Mouse (Mus musculus) hindbrain, embryonic 12.5 days (tissue): Measurements from ENCODE around the gene Gm49776. TPM values are rescaled to one million over a fixed set of nuclear protein-coding genes. Genes with fewer than 3 reads are reported as not detected.

ENCODE experiments used
- ATAC-seq: fragments of 200-750 bp; cut with Nextera tagmentation; 2 replicates; pipeline ENCODE4 v1.8.0; 2017; ENCODE audit warnings: moderate TSS enrichment; ENCODE audit not compliant: low FRiP score
- H3K27ac ChIP-seq: fragments of 300-500 bp; sonication (generic); 2 replicates; pipeline ENCODE4 v1.5.1; 2016; ENCODE audit warnings: mild to moderate bottlenecking
- H3K27me3 ChIP-seq: fragments of 300-500 bp; sonication (generic); 2 replicates; pipeline ENCODE4 v1.6.1; 2016; ENCODE audit warnings: mild to moderate bottlenecking
- H3K36me3 ChIP-seq: fragments of 300-500 bp; sonication (generic); 2 replicates; pipeline ENCODE4 v1.6.1; 2016; ENCODE audit warnings: mild to moderate bottlenecking
- H3K4me1 ChIP-seq: fragments of 300-500 bp; sonication (generic); 2 replicates; pipeline ENCODE4 v1.6.1; 2016
- H3K4me2 ChIP-seq: fragments of 300-500 bp; sonication (generic); replicated peaks from 2 replicates; pipeline ENCODE4 v1.6.1; 2016; ENCODE audit warnings: mild to moderate bottlenecking
- H3K4me3 ChIP-seq: fragments of 300-500 bp; sonication (generic); 2 replicates; pipeline ENCODE4 v1.5.1; 2016; ENCODE audit warnings: mild to moderate bottlenecking
- H3K9ac ChIP-seq: fragments of 300-500 bp; sonication (generic); 2 replicates; pipeline ENCODE4 v1.6.1; 2016; ENCODE audit warnings: mild to moderate bottlenecking, moderate library complexity
- H3K9me3 ChIP-seq: fragments of 300-500 bp; sonication (generic); replicated peaks from 2 replicates; pipeline ENCODE4 v1.6.1; 2016; ENCODE audit warnings: mild to moderate bottlenecking
- WGBS: fragments of 180-500 bp; shearing (Covaris S2); methylation state at CpG from one replicate; pipeline ENCODE4 v1.1.7; 2016; 5-methylcytosine and 5-hydroxymethylcytosine counted together
- polyA plus RNA-seq: library from polyadenylated mRNA; unstranded; fragments of >200 nt; fragmentation: Nextera tagmentation; extraction: Ambion mirVana; gene quantifications from 2 replicates; pipeline ENCODE4 v1.2.1, GENCODE M21; 2016

Gene Gm49776
- polyA plus RNA-seq, 1 experiment from 2014 or later, result 1.7 TPM

GRCm38 (mm10) chr16:18249364-18249967 lies 8.7 kb downstream of the Gm49776 start:
- Histone ChIP-seq H3K9me3 (no peaks in the 10 kb centered on the region), H3K27ac (peak overlapping the region; percentile 92), H3K9ac (peak overlapping the region; percentile 89), H3K4me3 (peak overlapping the region; percentile 86), H3K36me3 (peaks cover 63% of the 10 kb centered on the region), H3K4me1 (peaks cover 38% of the 10 kb centered on the region), H3K27me3 (no peaks in the 10 kb centered on the region), H3K4me2 (peak overlapping the region; percentile 88)
- peak; percentile 36 for ATAC-seq
- WGBS, result 9% methylated on average over 27 of the region's 27 CpGs

- peak within 1 kb of the TSS; percentile 88 for H3K4me2 ChIP-seq
- H3K36me3 ChIP-seq, result peaks cover 63% of the 10 kb centered on the region
- peak within 1 kb of the TSS; percentile 86 for H3K4me3 ChIP-seq
- peak; percentile 97 for ATAC-seq
- peaks cover 38% of the 10 kb centered on the region for H3K4me1 ChIP-seq
- H3K9ac ChIP-seq, result peak within 1 kb of the TSS; percentile 89
- H3K27ac ChIP-seq, result peak within 1 kb of the TSS; percentile 92
- no peaks in the 10 kb centered on the region for H3K27me3 ChIP-seq
- WGBS, result under 1% methylated on average over 98 of the region's 102 CpGs
- H3K9me3 ChIP-seq, result no peaks in the 10 kb centered on the region
These were observed 9.4 kb downstream of the Gm49776 start, which contains the start of the genes Trmt2a and Ranbp1 for GRCm38 (mm10) chr16:18248433-18249363. Gene Trmt2a (plus strand): TSS chr16:18248679. Gene Ranbp1 (minus strand): TSS chr16:18248732.

DNA sequence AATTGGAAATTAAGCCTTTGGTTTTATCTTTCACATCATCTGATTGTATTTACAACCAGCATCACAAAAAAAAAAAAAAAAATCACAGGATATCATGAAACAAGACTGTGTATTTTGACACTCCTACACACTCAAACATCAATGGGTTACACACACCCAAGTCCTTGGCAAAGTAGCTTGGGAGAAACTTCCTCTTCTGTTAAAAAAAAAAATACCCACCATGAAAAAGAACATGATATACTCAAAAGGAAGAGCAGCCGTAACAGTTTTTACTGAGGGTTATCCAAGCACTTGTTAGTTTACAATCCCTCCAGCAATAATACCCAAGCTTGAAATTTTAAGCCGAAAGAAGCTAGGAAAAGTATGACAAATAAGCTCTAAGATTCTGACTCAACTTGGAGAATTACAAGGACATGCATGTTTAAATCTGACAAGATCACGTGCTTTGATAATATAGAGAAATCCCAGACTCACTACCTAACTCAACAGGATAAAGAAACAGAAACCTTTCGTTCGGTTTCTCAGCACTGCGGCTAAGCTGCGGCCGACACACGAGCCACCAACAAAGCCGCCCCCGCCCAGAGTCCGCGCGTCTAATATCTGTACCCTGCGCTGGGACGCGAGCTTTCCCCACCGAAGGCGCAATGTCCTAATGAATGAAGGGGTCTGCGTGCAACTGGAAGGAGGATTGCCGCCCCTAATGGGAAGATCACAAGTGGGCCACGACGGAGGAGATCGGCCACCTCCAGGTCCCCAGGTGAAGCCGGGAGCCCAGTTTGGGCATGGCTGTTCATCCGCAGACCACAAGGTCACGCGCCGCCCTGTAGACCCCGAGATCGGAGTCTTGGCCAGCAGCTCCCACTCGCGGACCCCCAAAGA lies 10.4 kb downstream of the Gm49776 start:
- Histone ChIP-seq H3K9ac (peak overlapping the region; percentile 89), H3K9me3 (no peaks in the 10 kb centered on the region), H3K27ac (peak overlapping the region; percentile 92), H3K4me2 (peak overlapping the region; percentile 88), H3K36me3 (peaks cover 63% of the 10 kb centered on the region), H3K4me1 (peaks cover 38% of the 10 kb centered on the region), H3K27me3 (no peaks in the 10 kb centered on the region), H3K4me3 (peak overlapping the region; percentile 86)
- WGBS, result under 1% methylated on average over 33 of the region's 33 CpGs
- peak; percentile 9 for ATAC-seq

- Histone ChIP-seq H3K27ac (no peak overlapping the region), H3K9me3 (no peaks in the 10 kb centered on the region), H3K4me3 (no peak overlapping the region), H3K4me2 (no peak overlapping the region), H3K4me1 (peaks cover 5% of the 10 kb centered on the region), H3K27me3 (no peaks in the 10 kb centered on the region), H3K9ac (no peak overlapping the region), H3K36me3 (peaks cover 86% of the 10 kb centered on the region)
- 93% methylated on average over 10 of the region's 10 CpGs for WGBS
- ATAC-seq, result no peak
These were observed 16.5 kb downstream of the Gm49776 start for GRCm38 (mm10) chr16:18241581-18241980.

DNA sequence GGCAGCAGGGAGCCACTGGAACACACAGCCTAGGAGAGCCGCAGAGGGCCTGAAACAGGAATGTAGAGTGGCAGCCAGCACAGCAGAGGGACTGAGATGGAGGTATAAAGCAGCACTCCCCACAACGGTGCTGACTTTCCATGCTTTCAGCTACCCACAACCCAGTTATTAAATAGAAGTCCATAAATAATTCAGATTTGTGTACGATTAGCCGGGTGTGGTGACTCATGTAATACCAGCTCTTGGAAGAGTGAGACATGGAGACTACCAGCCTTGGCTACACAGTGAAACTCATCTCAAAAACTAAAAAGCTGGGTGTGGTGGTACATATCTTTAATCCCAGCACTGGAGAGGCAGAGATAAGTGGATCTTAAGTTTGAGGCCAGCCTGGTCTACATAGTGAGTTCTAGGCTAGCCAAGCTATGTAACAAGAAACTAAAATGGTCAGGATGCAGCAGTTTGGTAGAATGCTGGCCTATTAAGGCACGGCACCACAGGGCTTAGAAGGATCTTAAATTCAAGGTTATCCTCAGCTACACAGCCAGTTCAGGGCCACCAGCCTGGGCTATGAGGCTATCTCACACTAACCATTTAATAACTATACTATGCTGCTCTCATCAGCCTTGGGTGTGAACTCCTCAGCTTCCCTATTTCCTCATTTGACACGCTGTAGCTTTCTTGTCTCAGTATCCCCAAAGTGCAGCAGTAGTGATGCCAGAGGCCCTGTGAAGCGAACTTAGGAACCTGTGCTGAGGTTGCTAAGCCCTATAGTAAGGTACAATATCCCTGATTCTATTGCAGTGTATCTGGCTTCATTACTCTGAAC lies 21.2 kb downstream of the Gm49776 start:
- Histone ChIP-seq H3K4me2 (no peak overlapping the region), H3K4me1 (peaks cover 26% of the 10 kb centered on the region), H3K36me3 (peaks cover 40% of the 10 kb centered on the region), H3K9ac (peak overlapping the region; percentile 97; the same call in 1 of the 2 replicates), H3K9me3 (no peaks in the 10 kb centered on the region), H3K27me3 (no peaks in the 10 kb centered on the region), H3K27ac (0 out of 2 replicates have a peak overlapping the region, but pooled peaks have one; percentile 92), H3K4me3 (no peak overlapping the region)
- 83% methylated on average over 7 of the region's 7 CpGs for WGBS
- ATAC-seq, result no peak

GRCm38 (mm10) chr16:18235389-18236065 lies 22.6 kb downstream of the Gm49776 start:
- peaks cover 26% of the 10 kb centered on the region for H3K36me3 ChIP-seq
- no peaks in the 10 kb centered on the region for H3K27me3 ChIP-seq
- 3% methylated on average over 19 of the region's 19 CpGs for WGBS
- H3K9ac ChIP-seq, result peak overlapping the region; percentile 97
- H3K9me3 ChIP-seq, result no peaks in the 10 kb centered on the region
- peak overlapping the region; percentile 78 for H3K4me2 ChIP-seq
- peak overlapping the region; percentile 87 for H3K4me3 ChIP-seq
- peaks cover 26% of the 10 kb centered on the region for H3K4me1 ChIP-seq
- peak overlapping the region; percentile 92 for H3K27ac ChIP-seq
- peak; percentile 79 for ATAC-seq

DNA sequence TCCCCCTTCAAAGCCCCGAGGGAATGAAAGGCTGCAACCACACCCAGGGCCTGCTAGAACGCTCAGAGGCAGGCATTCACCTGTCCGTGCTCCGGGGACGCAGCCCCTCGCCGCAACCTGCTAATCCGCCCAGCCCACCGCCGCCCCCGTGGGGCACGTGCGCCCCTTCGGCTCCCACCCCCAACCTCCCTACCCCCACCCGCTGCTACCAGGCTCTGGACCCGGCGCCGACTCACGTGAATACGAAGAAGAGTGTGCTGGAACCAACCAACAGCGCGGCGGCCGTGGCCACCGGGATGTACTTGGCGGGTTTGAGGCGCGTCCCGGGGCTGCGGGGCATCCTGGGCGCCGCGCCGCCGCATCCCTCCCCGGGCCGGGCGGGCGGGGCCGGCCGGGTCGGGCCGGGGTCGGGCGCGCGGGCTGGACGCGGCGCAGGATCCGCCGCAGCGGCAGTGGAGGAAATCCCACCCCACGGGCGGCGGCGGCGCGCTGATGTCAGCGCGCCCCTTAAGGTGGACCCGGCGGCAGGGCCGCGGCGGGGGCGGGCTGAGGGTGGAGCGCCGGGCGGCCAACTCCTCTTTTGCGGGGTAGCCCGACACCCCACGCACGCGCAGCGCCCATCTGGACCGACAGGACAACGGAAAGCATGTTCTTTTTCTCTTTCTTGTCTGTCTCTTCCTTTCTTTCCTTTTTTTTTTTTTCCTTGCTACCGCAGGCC lies 23.3 kb downstream of the Gm49776 start, which contains the start of gene Zdhhc8:
Gene Zdhhc8, minus strand, starts transcription at position 466 of the 718 bp plus-strand sequence.
- H3K9me3 ChIP-seq, result no peaks in the 10 kb centered on the region
- under 1% methylated on average over 60 of the region's 79 CpGs for WGBS
- peak within 1 kb of the TSS; percentile 87 for H3K4me3 ChIP-seq
- peaks cover 31% of the 10 kb centered on the region for H3K4me1 ChIP-seq
- peak within 1 kb of the TSS; percentile 92 for H3K27ac ChIP-seq
- peak; percentile 80 for ATAC-seq
- peaks cover 19% of the 10 kb centered on the region for H3K36me3 ChIP-seq
- H3K4me2 ChIP-seq, result peak within 1 kb of the TSS; percentile 78
- peak within 1 kb of the TSS; percentile 97 for H3K9ac ChIP-seq
- no peaks in the 10 kb centered on the region for H3K27me3 ChIP-seq

DNA sequence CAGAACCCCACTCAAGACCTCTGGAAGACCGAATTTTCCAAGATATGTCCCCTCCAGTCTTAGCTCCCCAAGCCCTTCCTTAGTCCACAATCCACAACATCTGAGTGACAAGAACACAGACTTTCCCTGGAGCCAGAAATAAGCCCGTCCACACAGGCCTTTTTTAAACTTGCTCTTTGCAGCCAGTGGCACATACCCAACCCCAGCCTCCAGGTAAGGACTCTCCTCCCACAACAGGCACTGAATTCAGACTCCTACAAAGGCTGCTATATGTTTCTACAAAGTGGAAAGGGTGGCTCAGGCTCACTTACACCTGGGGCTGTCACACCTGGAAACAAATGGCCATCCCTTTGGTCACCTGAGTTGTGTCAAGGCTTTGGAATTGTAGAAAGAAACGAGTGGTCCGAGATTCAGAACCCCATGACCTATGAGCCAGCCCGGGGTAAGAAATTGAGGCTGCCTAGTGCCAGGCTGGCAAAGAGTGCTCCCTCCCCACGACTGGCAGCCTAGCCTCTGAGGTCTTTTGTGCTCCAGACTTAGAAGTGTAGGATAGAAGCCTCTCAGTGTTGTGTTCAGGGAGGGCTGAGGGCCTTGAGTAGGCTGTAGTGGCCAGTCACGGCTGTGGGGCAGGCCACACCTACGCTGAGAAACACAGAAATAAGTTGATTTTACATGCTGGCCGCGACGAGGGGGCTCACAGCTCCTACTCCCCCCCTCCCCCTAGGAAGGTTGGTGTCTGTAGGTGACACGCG lies 24.0 kb downstream of the Gm49776 start:
- peak; percentile 24; the same call in 1 of the 2 replicates for ATAC-seq
- no peaks in the 10 kb centered on the region for H3K27me3 ChIP-seq
- H3K4me1 ChIP-seq, result peaks cover 39% of the 10 kb centered on the region
- H3K4me2 ChIP-seq, result peak overlapping the region; percentile 78
- peak overlapping the region; percentile 92; the same call in 1 of the 2 replicates for H3K27ac ChIP-seq
- 24% methylated on average over 13 of the region's 13 CpGs for WGBS
- peak overlapping the region; percentile 97 for H3K9ac ChIP-seq
- H3K4me3 ChIP-seq, result peak overlapping the region; percentile 87
- peaks cover 14% of the 10 kb centered on the region for H3K36me3 ChIP-seq
- no peaks in the 10 kb centered on the region for H3K9me3 ChIP-seq

- peak overlapping the region; percentile 87; the same call in 1 of the 2 replicates for H3K4me3 ChIP-seq
- peak overlapping the region; percentile 78 for H3K4me2 ChIP-seq
- no peaks in the 10 kb centered on the region for H3K9me3 ChIP-seq
- no peak overlapping the region for H3K27ac ChIP-seq
- H3K27me3 ChIP-seq, result no peaks in the 10 kb centered on the region
- 71% methylated on average over 1 of the region's 1 CpGs for WGBS
- peaks cover 8% of the 10 kb centered on the region; the same call in 1 of the 2 replicates for H3K36me3 ChIP-seq
- no peak for ATAC-seq
- 0 out of 2 replicates have a peak overlapping the region, but pooled peaks have one; percentile 97 for H3K9ac ChIP-seq
- peaks cover 40% of the 10 kb centered on the region for H3K4me1 ChIP-seq
These were observed 24.7 kb downstream of the Gm49776 start for GRCm38 (mm10) chr16:18233451-18233850.
